Mouse (Mus musculus) forebrain, embryonic 13.5 days (tissue): Measurements from ENCODE around the gene Rbfox2. TPM values are rescaled to one million over a fixed set of nuclear protein-coding genes. Genes with fewer than 3 reads are reported as not detected.

Experiments used
- ATAC-seq: fragments of 200-750 bp; cut with Nextera tagmentation; 2 replicates; pipeline ENCODE4 v1.8.0; 2017
- H3K27ac ChIP-seq: fragments of 300-500 bp; sonication (generic); 2 replicates; pipeline ENCODE4 v1.5.1; 2015; ENCODE audit warnings: inconsistent platforms, mild to moderate bottlenecking, moderate library complexity
- H3K27me3 ChIP-seq: fragments of 300-500 bp; sonication (generic); 2 replicates; pipeline ENCODE4 v1.6.1; 2015; ENCODE audit warnings: mild to moderate bottlenecking, inconsistent platforms
- H3K36me3 ChIP-seq: fragments of 300-500 bp; sonication (generic); 2 replicates; pipeline ENCODE4 v1.6.1; 2015; ENCODE audit warnings: mild to moderate bottlenecking, inconsistent platforms; ENCODE audit not compliant: poor library complexity, severe bottlenecking
- H3K4me1 ChIP-seq: fragments of 300-500 bp; sonication (generic); 2 replicates; pipeline ENCODE4 v1.6.1; 2015; ENCODE audit warnings: inconsistent platforms
- H3K4me2 ChIP-seq: fragments of 300-500 bp; sonication (generic); 2 replicates; pipeline ENCODE4 v1.6.1; 2015; ENCODE audit warnings: inconsistent platforms, mild to moderate bottlenecking, moderate library complexity
- H3K4me3 ChIP-seq: fragments of 300-500 bp; sonication (generic); 2 replicates; pipeline ENCODE4 v1.5.1; 2015; ENCODE audit warnings: mild to moderate bottlenecking, inconsistent platforms
- H3K9ac ChIP-seq: fragments of 300-500 bp; sonication (generic); 2 replicates; pipeline ENCODE4 v1.6.1; 2015; ENCODE audit warnings: mild to moderate bottlenecking, inconsistent platforms
- H3K9me3 ChIP-seq: fragments of 300-500 bp; sonication (generic); replicated peaks from 2 replicates; pipeline ENCODE4 v1.6.1; 2016; ENCODE audit warnings: inconsistent platforms
- WGBS: fragments of 180-500 bp; shearing (Covaris S2); methylation state at CpG from one replicate; pipeline ENCODE4 v1.1.7; 2015; 5-methylcytosine and 5-hydroxymethylcytosine counted together
- polyA plus RNA-seq: library from polyadenylated mRNA; unstranded; fragments of >200 nt; fragmentation: Nextera tagmentation; extraction: Ambion mirVana; gene quantifications from 2 replicates; pipeline ENCODE4 v1.2.1, GENCODE M21; 2015

Rbfox2 gene
- polyA plus RNA-seq, 1 experiment from 2014 or later = 116 TPM

DNA sequence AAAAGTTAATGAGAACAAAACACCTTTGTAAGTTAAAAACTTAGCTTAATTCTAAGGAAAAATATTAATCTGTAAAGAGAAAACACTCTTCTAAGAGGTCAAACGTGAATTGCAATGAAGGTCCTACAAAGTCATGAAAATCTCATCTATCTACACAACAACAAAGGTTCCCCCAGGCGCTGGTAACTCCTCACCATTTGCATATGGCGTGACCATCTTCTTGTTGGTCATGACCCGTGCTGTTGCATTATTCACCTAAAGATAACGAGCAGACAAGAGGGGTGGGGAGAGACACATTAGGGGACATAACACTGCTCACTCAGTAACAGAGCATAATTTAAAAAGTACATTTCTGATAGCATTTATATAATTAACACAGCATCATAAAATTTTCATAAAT is 204.1 kb downstream of the Rbfox2 start:
- WGBS = 69% methylated on average over 5 of the region's 5 CpGs

GRCm38 (mm10) chr15:77099756-77100155 is 207.0 kb downstream of the Rbfox2 start:
- H3K4me3 ChIP-seq = no peak overlapping the region
- 70% methylated on average over 3 of the region's 3 CpGs for WGBS
- no peak overlapping the region for H3K27ac ChIP-seq
- no peak overlapping the region for H3K4me2 ChIP-seq
- no peak overlapping the region for H3K9ac ChIP-seq
- no peaks in the 10 kb centered on the region for H3K27me3 ChIP-seq
- no peaks in the 10 kb centered on the region for H3K9me3 ChIP-seq
- H3K4me1 ChIP-seq = peaks cover 8% of the 10 kb centered on the region
- H3K36me3 ChIP-seq = peaks cover 55% of the 10 kb centered on the region
- ATAC-seq = no peak

More for the DNA sequence above, 204.1 kb downstream of the Rbfox2 start:
- no peak overlapping the region for H3K4me2 ChIP-seq
- H3K9ac ChIP-seq = no peak overlapping the region
- no peaks in the 10 kb centered on the region for H3K27me3 ChIP-seq
- H3K27ac ChIP-seq = no peak overlapping the region
- ATAC-seq = no peak
- peaks cover 41% of the 10 kb centered on the region for H3K36me3 ChIP-seq
- H3K4me1 ChIP-seq = peaks cover 16% of the 10 kb centered on the region
- H3K9me3 ChIP-seq = no peaks in the 10 kb centered on the region
- H3K4me3 ChIP-seq = no peak overlapping the region

DNA sequence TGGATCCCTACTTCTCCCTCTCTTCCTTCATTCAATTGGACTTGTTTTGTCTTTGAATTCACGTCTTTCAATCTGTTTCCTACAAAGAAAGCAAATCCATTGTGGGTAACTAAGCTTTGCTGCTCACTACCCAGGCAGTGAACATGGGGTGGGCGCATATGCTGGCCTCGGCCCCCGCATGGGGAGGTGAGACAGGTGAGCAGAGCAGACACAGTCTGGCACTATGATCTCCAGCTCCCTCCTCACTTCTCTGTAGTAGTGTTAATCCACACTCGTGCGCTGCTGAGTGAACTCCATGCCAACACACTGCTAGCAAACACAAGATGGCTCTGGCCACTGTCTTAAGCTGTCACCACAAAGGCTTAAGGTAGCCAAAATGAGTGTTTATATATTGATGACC is 209.4 kb downstream of the Rbfox2 start:
- H3K27ac ChIP-seq = no peak overlapping the region
- H3K9me3 ChIP-seq = no peaks in the 10 kb centered on the region
- H3K4me2 ChIP-seq = no peak overlapping the region
- WGBS = 78% methylated on average over 6 of the region's 6 CpGs
- no peaks in the 10 kb centered on the region for H3K4me1 ChIP-seq
- peaks cover 69% of the 10 kb centered on the region for H3K36me3 ChIP-seq
- H3K4me3 ChIP-seq = no peak overlapping the region
- H3K27me3 ChIP-seq = no peaks in the 10 kb centered on the region
- no peak for ATAC-seq
- no peak overlapping the region for H3K9ac ChIP-seq

DNA sequence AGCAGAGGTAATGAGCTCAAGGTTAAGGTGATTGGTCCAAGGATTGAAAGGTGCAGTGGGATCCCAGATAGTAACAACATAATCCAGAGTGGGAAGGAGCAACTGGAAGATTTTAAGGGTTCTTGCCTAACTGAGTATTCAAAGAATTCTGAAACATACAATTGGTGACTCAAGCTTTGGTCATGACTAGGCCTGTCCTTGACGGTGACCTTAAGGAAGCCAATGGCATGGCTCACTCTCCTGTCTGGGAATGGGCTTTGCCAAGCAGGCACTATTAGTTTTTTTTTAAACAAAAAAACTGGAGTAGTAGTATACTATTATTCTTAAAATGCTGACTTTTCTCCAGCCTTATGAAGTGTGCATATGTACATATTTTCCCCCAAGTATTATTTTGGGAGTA is 211.6 kb downstream of the Rbfox2 start:
- Histone ChIP-seq H3K36me3 (peaks cover 76% of the 10 kb centered on the region), H3K4me3 (no peak overlapping the region), H3K9me3 (no peaks in the 10 kb centered on the region), H3K4me2 (no peak overlapping the region), H3K27ac (no peak overlapping the region), H3K4me1 (no peaks in the 10 kb centered on the region), H3K9ac (no peak overlapping the region), H3K27me3 (no peaks in the 10 kb centered on the region)
- no peak for ATAC-seq
- 95% methylated on average over 1 of the region's 1 CpGs for WGBS

DNA sequence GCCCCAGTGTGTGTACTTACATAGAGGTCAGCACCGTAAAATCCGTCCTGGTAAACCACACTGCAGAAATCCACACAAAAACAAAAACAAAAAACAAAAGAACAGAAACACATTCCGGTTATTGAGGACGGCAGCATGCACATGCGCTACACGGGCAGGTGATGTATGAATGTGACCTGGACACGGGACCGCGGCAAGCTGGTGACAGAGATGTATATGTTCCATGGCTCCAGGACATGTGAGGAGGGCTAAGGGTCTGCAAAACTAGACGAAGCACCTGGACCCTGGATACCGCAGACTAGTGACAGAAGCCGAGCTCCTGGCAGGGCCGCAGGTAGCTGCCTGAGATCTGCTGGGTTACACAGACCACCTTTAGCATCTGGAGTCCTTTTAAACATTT is 212.4 kb downstream of the Rbfox2 start:
- Histone ChIP-seq H3K4me1 (no peaks in the 10 kb centered on the region), H3K9me3 (no peaks in the 10 kb centered on the region), H3K4me2 (no peak overlapping the region), H3K36me3 (peaks cover 80% of the 10 kb centered on the region), H3K27ac (no peak overlapping the region), H3K9ac (no peak overlapping the region), H3K4me3 (no peak overlapping the region), H3K27me3 (no peaks in the 10 kb centered on the region)
- ATAC-seq = no peak
- WGBS = 95% methylated on average over 13 of the region's 13 CpGs

DNA sequence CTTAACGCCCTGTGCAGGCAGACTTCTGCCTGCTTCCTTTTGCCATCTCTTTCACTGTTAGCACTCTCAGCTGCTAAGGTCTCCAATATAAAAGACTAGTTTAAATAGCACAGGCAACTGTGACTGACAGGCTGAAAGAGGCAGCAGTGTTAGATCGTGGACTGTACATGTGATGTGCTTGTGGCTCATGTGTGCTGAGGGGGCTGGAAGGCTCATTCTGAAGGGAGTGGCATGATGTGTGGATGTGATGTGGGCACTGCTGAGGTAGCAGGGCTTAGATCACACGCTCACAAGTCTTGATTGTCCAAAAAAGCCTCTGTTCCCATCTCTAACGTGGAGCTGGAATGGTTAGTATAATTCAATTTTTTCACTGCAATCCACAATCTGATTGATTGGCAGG is 215.4 kb downstream of the Rbfox2 start:
- H3K27me3 ChIP-seq = no peaks in the 10 kb centered on the region
- 68% methylated on average over 4 of the region's 4 CpGs for WGBS
- H3K4me1 ChIP-seq = no peaks in the 10 kb centered on the region
- H3K9me3 ChIP-seq = no peaks in the 10 kb centered on the region
- H3K27ac ChIP-seq = no peak overlapping the region
- H3K36me3 ChIP-seq = peaks cover 77% of the 10 kb centered on the region
- H3K4me2 ChIP-seq = no peak overlapping the region
- no peak for ATAC-seq
- no peak overlapping the region for H3K4me3 ChIP-seq
- no peak overlapping the region for H3K9ac ChIP-seq

- ATAC-seq = no peak
- no peak overlapping the region for H3K9ac ChIP-seq
- H3K27ac ChIP-seq = no peak overlapping the region
- no peaks in the 10 kb centered on the region for H3K9me3 ChIP-seq
- no peaks in the 10 kb centered on the region for H3K4me1 ChIP-seq
- 88% methylated on average over 5 of the region's 5 CpGs for WGBS
- H3K36me3 ChIP-seq = peaks cover 77% of the 10 kb centered on the region
- no peaks in the 10 kb centered on the region for H3K27me3 ChIP-seq
- no peak overlapping the region for H3K4me3 ChIP-seq
- no peak overlapping the region for H3K4me2 ChIP-seq
Observed at GRCm38 (mm10) chr15:77090531-77090930, 216.3 kb downstream of the Rbfox2 start.

DNA sequence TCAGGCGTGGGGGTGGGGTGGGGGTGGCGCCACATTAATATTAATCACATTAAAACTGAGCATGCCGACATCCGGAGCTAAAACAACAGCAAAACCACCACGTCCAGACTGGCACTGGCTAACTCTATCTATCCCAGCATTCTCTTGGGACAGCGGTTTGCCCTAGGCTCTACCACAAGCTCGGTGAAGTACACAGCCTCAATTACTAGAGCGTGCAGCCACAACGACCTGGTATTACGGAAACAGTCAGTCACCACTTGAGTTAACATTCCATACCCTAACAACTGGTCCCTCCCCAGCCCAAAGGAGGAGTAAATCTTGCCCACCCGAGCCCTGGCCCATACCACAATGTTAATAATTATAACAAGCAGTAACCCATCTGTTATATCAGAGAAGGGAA is 217.6 kb downstream of the Rbfox2 start:
- Histone ChIP-seq H3K4me2 (no peak overlapping the region), H3K9me3 (no peaks in the 10 kb centered on the region), H3K36me3 (peaks cover 79% of the 10 kb centered on the region), H3K4me3 (no peak overlapping the region), H3K27me3 (no peaks in the 10 kb centered on the region), H3K9ac (no peak overlapping the region), H3K4me1 (no peaks in the 10 kb centered on the region), H3K27ac (no peak overlapping the region)
- WGBS = 78% methylated on average over 11 of the region's 11 CpGs
- no peak for ATAC-seq

GRCm38 (mm10) chr15:77086488-77086887 is 220.3 kb downstream of the Rbfox2 start:
- Histone ChIP-seq H3K9me3 (no peaks in the 10 kb centered on the region), H3K4me1 (peaks cover 9% of the 10 kb centered on the region; the same call in 1 of the 2 replicates), H3K27me3 (no peaks in the 10 kb centered on the region), H3K4me3 (no peak overlapping the region), H3K36me3 (peaks cover 79% of the 10 kb centered on the region), H3K9ac (no peak overlapping the region), H3K27ac (no peak overlapping the region), H3K4me2 (no peak overlapping the region)
- ATAC-seq = no peak
- WGBS = 100% methylated on average over 1 of the region's 1 CpGs

- Histone ChIP-seq H3K9me3 (no peaks in the 10 kb centered on the region), H3K4me2 (no peak overlapping the region), H3K4me1 (peaks cover 9% of the 10 kb centered on the region; the same call in 1 of the 2 replicates), H3K9ac (no peak overlapping the region), H3K36me3 (peaks cover 80% of the 10 kb centered on the region), H3K27ac (no peak overlapping the region), H3K27me3 (no peaks in the 10 kb centered on the region), H3K4me3 (no peak overlapping the region)
- ATAC-seq = no peak
- 88% methylated on average over 7 of the region's 7 CpGs for whole genome bisulfite sequencing
Observed at GRCm38 (mm10) chr15:77085818-77086217, 221.0 kb downstream of the Rbfox2 start.

GRCm38 (mm10) chr15:77081454-77081853 is 225.3 kb downstream of the Rbfox2 start:
- Histone ChIP-seq H3K27ac (no peak overlapping the region), H3K4me1 (peaks cover 23% of the 10 kb centered on the region), H3K9ac (no peak overlapping the region), H3K36me3 (peaks cover 82% of the 10 kb centered on the region), H3K4me2 (no peak overlapping the region), H3K4me3 (no peak overlapping the region), H3K9me3 (no peaks in the 10 kb centered on the region), H3K27me3 (no peaks in the 10 kb centered on the region)
- WGBS = 83% methylated on average over 5 of the region's 5 CpGs
- no peak for ATAC-seq

- no peak overlapping the region for H3K27ac ChIP-seq
- H3K4me2 ChIP-seq = no peak overlapping the region
- H3K4me3 ChIP-seq = no peak overlapping the region
- H3K9me3 ChIP-seq = no peaks in the 10 kb centered on the region
- peaks cover 86% of the 10 kb centered on the region for H3K36me3 ChIP-seq
- no peak for ATAC-seq
- no peak overlapping the region for H3K9ac ChIP-seq
- 78% methylated on average over 14 of the region's 14 CpGs for WGBS
- H3K27me3 ChIP-seq = no peaks in the 10 kb centered on the region
- H3K4me1 ChIP-seq = peaks cover 23% of the 10 kb centered on the region
Observed at GRCm38 (mm10) chr15:77080684-77081254, 226.0 kb downstream of the Rbfox2 start.

- H3K9ac ChIP-seq = no peak overlapping the region
- no peak overlapping the region for H3K4me3 ChIP-seq
- H3K4me1 ChIP-seq = peaks cover 23% of the 10 kb centered on the region
- H3K9me3 ChIP-seq = no peaks in the 10 kb centered on the region
- H3K4me2 ChIP-seq = no peak overlapping the region
- H3K27ac ChIP-seq = no peak overlapping the region
- peaks cover 81% of the 10 kb centered on the region for H3K36me3 ChIP-seq
- ATAC-seq = no peak
- WGBS = 70% methylated on average over 11 of the region's 11 CpGs
- H3K27me3 ChIP-seq = no peaks in the 10 kb centered on the region
Observed at GRCm38 (mm10) chr15:77079890-77080361, 226.9 kb downstream of the Rbfox2 start.
